Mouse (Mus musculus): Measurements from ENCODE around the gene Arf6.

GRCm38 (mm10) chr12:69402100-69402499 is 30.1 kb downstream of the Arf6 start:
- no peak for TF ChIP-seq CTCF (IDR thresholded peaks at IDR 0.05; ENCODE audit: control insufficient read depth, insufficient read depth, insufficient replicate concordance, low read depth, low read length)
- no peak for TF ChIP-seq POLR2A (IDR thresholded peaks at IDR 0.05; ENCODE audit: control insufficient read depth, low read depth, low read length)
